Mouse (Mus musculus) pancreas, adult 10 weeks (tissue): Measurements from ENCODE around the gene Lrrc72. TPM values are rescaled to one million over a fixed set of nuclear protein-coding genes. Genes with fewer than 3 reads are reported as not detected.

Source experiments
- polyA plus RNA-seq: library from polyadenylated mRNA; stranded (reverse); fragments of 350-450 nt; fragmentation: Illumina TruSeq; extraction: RNeasy Lipid Tissue Mini Kit (QIAGEN cat#74804); gene quantifications from one replicate; pipeline ENCODE4 v1.2.3, GENCODE M21; 2015; ENCODE audit warnings: low read depth, low replicate concordance; ENCODE audit not compliant: insufficient read depth

The Lrrc72 gene
- polyA plus RNA-seq = not detected

GRCm38 (mm10) chr12:36253298-36253697, at the start of gene Lrrc72:
TSS of gene Lrrc72 (minus strand) at chr12:36253398.

Other genes starting within 250 kb of the Lrrc72 start
- gene Tspan13, start 210.9 kb downstream of the Lrrc72 start, polyA plus RNA-seq = 26.8 TPM
- gene Ankmy2, start 96.3 kb downstream of the Lrrc72 start, polyA plus RNA-seq = 7.2 TPM
- 5.8 TPM for gene Bzw2, start 95.3 kb downstream of the Lrrc72 start, polyA plus RNA-seq
- 7.6 TPM for gene Sostdc1, start 60.7 kb upstream of the Lrrc72 start, polyA plus RNA-seq
- 0.46 TPM for gene Ispd, start 128.1 kb upstream of the Lrrc72 start, polyA plus RNA-seq
- not detected for gene D630036H23Rik, start 128.8 kb upstream of the Lrrc72 start, polyA plus RNA-seq